Mouse (Mus musculus): Measurements from ENCODE around the gene Kmt5a. TPM values are rescaled to one million over a fixed set of nuclear protein-coding genes. Genes with fewer than 3 reads are reported as not detected.

Gene Kmt5a
- polyA plus RNA-seq (2012; rRNA removed), result 75.9 and 81.1 TPM in 2 replicates

- H3K36me3 ChIP-seq (ENCODE audit: control insufficient read depth, insufficient read depth, low read length), result no peaks in the 10 kb centered on the region
- peak within 1 kb of the TSS; percentile 92 for H3K27ac ChIP-seq (ENCODE audit: insufficient read depth, low read depth, low read length)
- DNase-seq, result peak; percentile 99
- H3K4me1 ChIP-seq (ENCODE audit: control insufficient read depth, insufficient read depth, low read length), result peaks cover 11% of the 10 kb centered on the region; the same call in 1 of the 2 replicates
- TF ChIP-seq CTCF (conservative IDR thresholded peaks at IDR 0.05; ENCODE audit: insufficient read depth, insufficient read length, low read depth, low read length), result no peak
- no peak for TF ChIP-seq POLR2A (IDR thresholded peaks at IDR 0.05; ENCODE audit: low read depth, low read length)
- H3K4me3 ChIP-seq (ENCODE audit: insufficient read depth, low read depth, low read length), result peak within 1 kb of the TSS; percentile 62
- no peaks in the 10 kb centered on the region for H3K27me3 ChIP-seq (replicated peaks; ENCODE audit: control insufficient read depth, insufficient read depth, low read length)
- under 1% methylated on average over 34 of the region's 34 CpGs for WGBS
Measured at GRCm38 (mm10) chr5:124439447-124440093, at the start of gene Kmt5a. Kmt5a (plus strand) TSS chr5:124439930.

- DNase-seq, result no peak
- Histone ChIP-seq H3K27ac (ENCODE audit: insufficient read depth, low read depth, low read length) (no peak overlapping the region), H3K36me3 (ENCODE audit: control insufficient read depth, insufficient read depth, low read length) (peaks cover 15% of the 10 kb centered on the region), H3K4me1 (ENCODE audit: control insufficient read depth, insufficient read depth, low read length) (no peaks in the 10 kb centered on the region), H3K4me3 (ENCODE audit: insufficient read depth, low read depth, low read length) (no peak overlapping the region), H3K27me3 (replicated peaks; ENCODE audit: control insufficient read depth, insufficient read depth, low read length) (no peaks in the 10 kb centered on the region)
- TF ChIP-seq POLR2A (IDR thresholded peaks at IDR 0.05; ENCODE audit: low read depth, low read length), result no peak
- TF ChIP-seq CTCF (conservative IDR thresholded peaks at IDR 0.05; ENCODE audit: insufficient read depth, insufficient read length, low read depth, low read length), result no peak
- 98% methylated on average over 4 of the region's 4 CpGs for WGBS
Measured at GRCm38 (mm10) chr5:124392412-124392811, 47.3 kb upstream of the Kmt5a start.

GRCm38 (mm10) chr5:124393726-124394125 is 46.0 kb upstream of the Kmt5a start:
- TF ChIP-seq CTCF (conservative IDR thresholded peaks at IDR 0.05; ENCODE audit: insufficient read depth, insufficient read length, low read depth, low read length) (no peak), POLR2A (IDR thresholded peaks at IDR 0.05; ENCODE audit: low read depth, low read length) (no peak)
- no peak overlapping the region for H3K4me3 ChIP-seq (ENCODE audit: insufficient read depth, low read depth, low read length)
- WGBS, result 82% methylated on average over 7 of the region's 7 CpGs
- H3K36me3 ChIP-seq (ENCODE audit: control insufficient read depth, insufficient read depth, low read length), result peaks cover 14% of the 10 kb centered on the region
- H3K4me1 ChIP-seq (ENCODE audit: control insufficient read depth, insufficient read depth, low read length), result no peaks in the 10 kb centered on the region
- H3K27ac ChIP-seq (ENCODE audit: insufficient read depth, low read depth, low read length), result no peak overlapping the region
- H3K27me3 ChIP-seq (replicated peaks; ENCODE audit: control insufficient read depth, insufficient read depth, low read length), result no peaks in the 10 kb centered on the region
- DNase-seq, result no peak

- Histone ChIP-seq H3K36me3 (ENCODE audit: control insufficient read depth, insufficient read depth, low read length) (peaks cover 19% of the 10 kb centered on the region), H3K4me3 (ENCODE audit: insufficient read depth, low read depth, low read length) (no peak overlapping the region), H3K27ac (ENCODE audit: insufficient read depth, low read depth, low read length) (no peak overlapping the region), H3K27me3 (replicated peaks; ENCODE audit: control insufficient read depth, insufficient read depth, low read length) (no peaks in the 10 kb centered on the region), H3K4me1 (ENCODE audit: control insufficient read depth, insufficient read depth, low read length) (no peaks in the 10 kb centered on the region)
- TF ChIP-seq POLR2A (IDR thresholded peaks at IDR 0.05; ENCODE audit: low read depth, low read length), result no peak
- TF ChIP-seq CTCF (conservative IDR thresholded peaks at IDR 0.05; ENCODE audit: insufficient read depth, insufficient read length, low read depth, low read length), result 0 out of 2 replicates have a peak, but pooled peaks have one; percentile 17
- DNase-seq, result no peak
- 58% methylated on average over 3 of the region's 3 CpGs for WGBS
Measured at GRCm38 (mm10) chr5:124410808-124411207, 28.9 kb upstream of the Kmt5a start.

- no peak for TF ChIP-seq POLR2A (IDR thresholded peaks at IDR 0.05; ENCODE audit: low read depth, low read length)
Measured at GRCm38 (mm10) chr5:124412163-124412562, 27.6 kb upstream of the Kmt5a start.

GRCm38 (mm10) chr5:124418903-124419302 is 20.8 kb upstream of the Kmt5a start:
- Histone ChIP-seq H3K4me1 (ENCODE audit: control insufficient read depth, insufficient read depth, low read length) (peaks cover 3% of the 10 kb centered on the region; the same call in 1 of the 2 replicates), H3K27ac (ENCODE audit: insufficient read depth, low read depth, low read length) (no peak overlapping the region), H3K36me3 (ENCODE audit: control insufficient read depth, insufficient read depth, low read length) (no peaks in the 10 kb centered on the region), H3K27me3 (replicated peaks; ENCODE audit: control insufficient read depth, insufficient read depth, low read length) (no peaks in the 10 kb centered on the region), H3K4me3 (ENCODE audit: insufficient read depth, low read depth, low read length) (no peak overlapping the region)
- WGBS, result 84% methylated on average over 2 of the region's 2 CpGs
- no peak for DNase-seq
- TF ChIP-seq CTCF (conservative IDR thresholded peaks at IDR 0.05; ENCODE audit: insufficient read depth, insufficient read length, low read depth, low read length), result no peak
- no peak for TF ChIP-seq POLR2A (IDR thresholded peaks at IDR 0.05; ENCODE audit: low read depth, low read length)

More at GRCm38 (mm10) chr5:124412163-124412562, 27.6 kb upstream of the Kmt5a start:
- no peak overlapping the region for H3K4me3 ChIP-seq (ENCODE audit: insufficient read depth, low read depth, low read length)
- no peaks in the 10 kb centered on the region; the same call in 1 of the 2 replicates for H3K4me1 ChIP-seq (ENCODE audit: control insufficient read depth, insufficient read depth, low read length)
- 90% methylated on average over 5 of the region's 5 CpGs for WGBS
- peaks cover 13% of the 10 kb centered on the region for H3K36me3 ChIP-seq (ENCODE audit: control insufficient read depth, insufficient read depth, low read length)
- DNase-seq, result no peak
- H3K27ac ChIP-seq (ENCODE audit: insufficient read depth, low read depth, low read length), result no peak overlapping the region
- no peaks in the 10 kb centered on the region for H3K27me3 ChIP-seq (replicated peaks; ENCODE audit: control insufficient read depth, insufficient read depth, low read length)

- no peaks in the 10 kb centered on the region for H3K27me3 ChIP-seq (replicated peaks; ENCODE audit: control insufficient read depth, insufficient read depth, low read length)
- WGBS, result 68% methylated on average over 2 of the region's 2 CpGs
- TF ChIP-seq POLR2A (IDR thresholded peaks at IDR 0.05; ENCODE audit: low read depth, low read length) (no peak), CTCF (conservative IDR thresholded peaks at IDR 0.05; ENCODE audit: insufficient read depth, insufficient read length, low read depth, low read length) (no peak)
- no peaks in the 10 kb centered on the region for H3K36me3 ChIP-seq (ENCODE audit: control insufficient read depth, insufficient read depth, low read length)
- DNase-seq, result no peak
- no peak overlapping the region for H3K4me3 ChIP-seq (ENCODE audit: insufficient read depth, low read depth, low read length)
- H3K4me1 ChIP-seq (ENCODE audit: control insufficient read depth, insufficient read depth, low read length), result peaks cover 8% of the 10 kb centered on the region; the same call in 1 of the 2 replicates
- no peak overlapping the region for H3K27ac ChIP-seq (ENCODE audit: insufficient read depth, low read depth, low read length)
Measured at GRCm38 (mm10) chr5:124421786-124422185, 17.9 kb upstream of the Kmt5a start.

Measured in kidney, adult 2 months (tissue).